Mouse (Mus musculus): ENCODE measurements around the gene Fam78b.

The Fam78b gene

GRCm38 (mm10) chr1:167093551-167093950, 92.3 kb downstream of the Fam78b start:
- DNase-seq (ENCODE audit: low spot score in 2 of 2) = no peak

GRCm38 (mm10) chr1:167094589-167095148, 93.5 kb downstream of the Fam78b start:
- DNase-seq (ENCODE audit: low spot score in 2 of 2) = no peak

DNA sequence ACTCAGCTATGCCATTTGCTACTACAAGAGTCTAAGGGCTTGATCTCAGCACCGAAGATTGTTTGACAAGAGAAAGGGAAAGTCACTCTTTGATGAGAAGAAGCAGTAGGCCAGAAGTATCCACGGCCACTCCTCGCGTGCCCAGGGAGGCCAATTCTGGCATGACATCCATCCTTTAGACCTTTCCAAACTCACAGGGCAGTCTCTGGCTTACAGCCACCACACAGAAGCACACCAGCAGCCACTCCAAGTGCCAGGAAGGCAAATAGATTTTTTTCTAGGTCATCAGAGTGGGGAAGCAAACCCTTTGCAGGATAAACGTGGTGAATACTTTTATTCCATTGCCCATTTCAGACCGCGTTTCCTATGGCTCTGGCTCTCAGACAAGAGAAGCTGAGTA, 97.5 kb downstream of the Fam78b start:
- DNase-seq (ENCODE audit: low spot score in 2 of 2) = no peak

GRCm38 (mm10) chr1:167102046-167102445, 100.8 kb downstream of the Fam78b start:
- no peak for DNase-seq (ENCODE audit: low spot score in 2 of 2)

DNA sequence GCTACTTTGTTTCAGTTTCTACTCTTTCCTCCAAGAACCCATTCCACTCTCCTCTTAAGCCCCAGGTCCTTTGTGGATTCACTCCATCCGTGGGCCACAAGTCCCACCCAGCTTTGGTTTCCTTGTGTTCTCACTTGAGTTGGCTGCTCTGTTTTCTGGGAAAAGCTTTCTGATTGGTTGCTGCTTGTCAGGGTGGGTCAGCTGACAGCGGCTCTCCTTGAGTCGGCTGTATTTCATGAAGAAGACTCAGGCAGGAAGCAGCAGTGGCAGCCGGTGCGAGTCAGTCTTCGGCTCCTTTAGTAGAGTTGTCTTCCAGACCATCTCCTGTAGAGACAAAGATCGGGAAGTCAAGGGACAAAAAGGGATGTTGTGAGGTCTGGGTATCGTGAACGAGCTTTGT, 101.3 kb downstream of the Fam78b start:
- DNase-seq (ENCODE audit: low spot score in 2 of 2) = no peak

DNA sequence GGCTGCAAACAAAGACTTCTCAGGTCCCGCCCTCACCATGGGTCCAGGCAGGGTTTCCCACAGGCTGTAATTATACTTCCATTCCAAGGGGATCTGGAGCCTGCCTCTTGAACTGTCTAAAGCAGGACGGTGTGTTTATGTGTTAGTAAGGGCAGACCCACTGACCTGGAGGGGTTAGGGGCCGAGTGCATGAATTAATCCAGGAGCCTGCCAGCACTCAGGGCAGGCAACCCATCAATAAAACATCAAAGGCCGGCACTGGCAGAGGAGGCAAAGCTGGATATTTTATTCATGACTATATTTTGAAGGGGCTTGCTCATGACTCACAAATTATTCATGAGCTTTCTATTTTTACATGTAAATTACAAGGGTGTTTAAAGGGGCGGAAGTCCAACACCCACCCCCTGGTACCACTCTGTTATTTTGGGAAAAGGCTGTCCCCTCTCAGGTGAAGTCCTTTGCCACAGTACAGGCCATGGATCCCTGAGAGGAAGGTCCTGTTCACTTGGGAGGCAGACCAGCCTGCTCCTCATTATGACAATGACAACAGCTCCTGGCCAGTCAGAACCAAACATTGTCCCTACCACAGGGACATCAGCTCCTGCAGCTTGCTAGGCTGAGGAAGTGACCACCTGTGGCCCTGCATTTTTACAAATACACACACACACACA, 103.9 kb downstream of the Fam78b start:
- DNase-seq (ENCODE audit: low spot score in 2 of 2) = no peak

DNA sequence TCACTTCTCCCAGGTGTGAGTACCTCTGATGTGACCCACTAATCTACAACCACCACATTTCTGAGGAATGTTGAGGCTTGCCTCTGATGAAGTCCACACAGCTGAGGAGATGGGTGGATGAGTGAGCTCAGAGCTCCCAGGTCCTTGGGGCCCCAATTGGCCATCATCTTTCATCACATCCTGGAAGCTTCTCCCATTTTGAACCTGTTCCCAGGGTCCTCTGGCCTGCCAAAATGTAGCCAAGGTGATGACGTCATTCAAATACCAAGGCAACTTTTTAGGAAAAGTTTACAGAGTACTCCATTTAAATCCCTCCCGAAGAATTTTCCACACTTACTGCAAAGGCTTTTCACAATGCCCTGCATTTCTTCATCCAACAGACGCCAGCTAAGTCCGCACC, 104.7 kb downstream of the Fam78b start:
- DNase-seq (ENCODE audit: low spot score in 2 of 2) = no peak

DNA sequence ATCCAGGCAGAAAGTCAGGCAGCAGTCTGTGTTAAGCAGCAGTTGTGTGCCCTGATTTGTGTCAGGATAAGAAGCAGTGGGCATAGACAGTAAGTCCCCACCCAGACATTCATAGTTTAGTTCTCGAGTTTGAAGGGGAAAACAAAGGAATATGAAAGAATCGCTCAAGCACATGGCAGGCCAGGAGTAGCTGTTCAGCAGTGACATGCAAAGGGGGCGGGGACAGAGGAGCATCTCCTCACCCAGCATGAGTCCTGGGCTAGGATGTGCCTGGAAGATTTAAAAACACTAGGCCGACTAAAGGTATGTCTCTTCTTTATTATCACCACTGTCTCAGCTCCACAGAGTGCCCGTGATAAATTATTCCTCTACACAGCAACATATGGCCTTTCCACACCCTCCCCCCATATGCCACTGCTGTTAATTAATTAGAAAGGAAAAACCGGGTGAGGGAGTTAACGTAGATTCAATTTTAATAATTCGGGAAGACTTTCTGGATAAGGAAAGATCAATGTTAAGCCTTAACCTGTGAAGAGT, 107.8 kb downstream of the Fam78b start:
- DNase-seq (ENCODE audit: low spot score in 2 of 2) = no peak

GRCm38 (mm10) chr1:167114363-167115050, 113.3 kb downstream of the Fam78b start:
- DNase-seq (ENCODE audit: low spot score in 2 of 2) = no peak

GRCm38 (mm10) chr1:167115121-167115520, 113.9 kb downstream of the Fam78b start:
- DNase-seq (ENCODE audit: low spot score in 2 of 2) = no peak

DNA sequence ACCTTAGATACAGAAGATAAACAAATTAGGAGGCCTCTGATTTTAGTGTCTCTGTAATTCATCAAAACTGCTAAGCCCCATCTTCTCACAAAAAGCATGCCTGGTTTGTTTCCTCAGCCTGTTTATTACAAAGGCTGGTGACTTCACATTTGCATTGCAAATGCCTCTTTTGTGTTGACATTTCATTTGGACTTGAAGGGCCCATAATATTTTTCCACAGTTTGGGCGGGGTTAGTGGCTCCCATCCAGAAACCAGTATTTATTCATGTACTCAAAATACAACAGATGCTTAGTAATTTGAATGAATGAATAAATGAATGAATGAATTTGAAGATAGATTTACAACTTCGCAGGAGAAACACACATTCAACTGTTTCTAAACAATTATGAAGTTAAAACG, 115.5 kb downstream of the Fam78b start:
- DNase-seq (ENCODE audit: low spot score in 2 of 2) = peak in 1 of 2 experiments; percentile 1

DNA sequence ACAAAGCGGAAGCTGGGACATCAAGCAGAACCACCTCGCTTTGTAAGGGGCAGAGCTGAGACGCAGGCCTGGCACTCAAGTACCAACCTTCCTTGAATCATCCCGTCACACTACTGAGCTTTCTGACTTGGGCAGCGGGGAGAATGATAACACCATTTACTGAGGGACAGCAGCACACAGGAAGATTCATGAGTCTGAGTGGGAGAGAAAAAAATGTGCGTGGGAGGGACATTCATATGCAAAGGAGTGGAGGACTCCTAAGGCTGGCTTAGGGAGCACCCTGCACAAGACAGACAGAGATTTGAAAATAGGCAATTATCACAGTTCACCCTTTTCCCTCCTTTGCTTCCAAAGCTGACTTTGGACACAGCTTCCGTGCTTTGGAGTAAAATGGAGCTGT, 117.8 kb downstream of the Fam78b start:
- no peak for DNase-seq (ENCODE audit: low spot score in 2 of 2)

- no peak for DNase-seq (ENCODE audit: low spot score in 2 of 2)
These were observed 118.2 kb downstream of the Fam78b start for GRCm38 (mm10) chr1:167119439-167119838.

- DNase-seq (ENCODE audit: low spot score in 2 of 2) = no peak
These were observed 121.2 kb downstream of the Fam78b start for GRCm38 (mm10) chr1:167122436-167122835.

DNA sequence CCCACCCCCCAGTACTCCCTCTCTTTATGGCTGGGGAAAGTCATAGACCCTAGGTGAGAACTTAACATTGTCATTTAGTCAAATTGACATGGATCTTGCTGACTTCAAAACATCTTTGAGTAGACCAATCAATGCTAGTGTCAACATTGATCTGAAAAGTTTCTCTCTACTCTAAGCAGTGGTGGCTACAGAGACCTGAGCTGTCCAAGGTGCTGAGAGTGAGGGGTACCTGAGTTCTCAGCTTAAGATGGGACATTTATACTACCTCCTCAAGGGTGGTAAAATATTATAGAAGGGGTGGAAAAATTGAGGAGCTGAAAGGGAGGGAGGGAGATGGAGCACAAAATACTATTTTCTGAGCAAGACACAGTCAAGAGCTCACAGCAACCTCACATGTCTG, 122.3 kb downstream of the Fam78b start:
- DNase-seq (ENCODE audit: low spot score in 2 of 2) = no peak

DNA sequence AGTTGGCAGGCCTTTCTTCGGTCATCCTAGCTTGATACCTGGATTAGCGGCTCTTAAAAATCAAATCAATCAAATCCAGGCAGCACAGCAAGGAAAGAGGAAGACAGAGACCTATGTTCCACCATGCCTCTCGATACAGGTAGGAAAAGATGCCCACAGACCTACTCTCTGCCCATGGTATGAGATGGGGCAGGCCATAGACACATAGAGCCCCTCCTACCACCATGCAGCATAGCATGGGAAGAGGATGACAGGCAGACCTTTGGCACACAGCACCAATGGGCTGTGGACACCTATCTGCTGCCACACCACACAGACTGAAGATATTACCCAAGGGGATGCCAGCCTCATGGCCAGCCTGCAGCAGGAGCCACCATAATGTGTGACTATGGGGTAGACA, 124.7 kb downstream of the Fam78b start:
- DNase-seq (ENCODE audit: low spot score in 2 of 2) = no peak

- DNase-seq (ENCODE audit: low spot score in 2 of 2) = no peak
These were observed 125.1 kb downstream of the Fam78b start for GRCm38 (mm10) chr1:167126292-167126691.

- DNase-seq (ENCODE audit: low spot score in 2 of 2) = no peak
These were observed 134.5 kb downstream of the Fam78b start for GRCm38 (mm10) chr1:167135748-167136147.

Measured in urinary bladder, postnatal 36 days (tissue).